Mouse (Mus musculus) lung, postnatal 0 days (tissue): ENCODE data around the gene Pga5.

Experiments
- CTCF ChIP-seq: IDR thresholded peaks from 2 replicates; pipeline ENCODE4 v1.5.1; 2016; ENCODE audit warnings: antibody characterized with exemption, mild to moderate bottlenecking
- EP300 ChIP-seq: IDR thresholded peaks from 2 replicates; pipeline ENCODE4 v1.6.1; 2016; ENCODE audit warnings: antibody characterized with exemption, mild to moderate bottlenecking, control low read depth

GRCm38 (mm10) chr19:10661919-10662318 lies 16.0 kb downstream of the Pga5 start:
- no peak for TF ChIP-seq CTCF
- TF ChIP-seq EP300, result no peak
